Mouse (Mus musculus) megakaryocyte progenitor cell, adult 5-6 weeks (primary cell): Measurements from ENCODE around the gene Idi2. TPM values are rescaled to one million over a fixed set of nuclear protein-coding genes. Genes with fewer than 3 reads are reported as not detected.
A peak's percentile ranks its signal among the peaks of the same experiment; 100 is the strongest.
"Not testable (repeated sequence)": the region's sequence is repeated elsewhere in the genome, so short reads cannot be mapped to it uniquely, and the experiment has no call there.

Experiments
- ATAC-seq: replicated peaks from 2 replicates; pipeline ENCODE4 v1.8.0; 2016; ENCODE audit warnings: mild to moderate bottlenecking, moderate TSS enrichment, inconsistent platforms; ENCODE audit not compliant: poor library complexity
- total RNA-seq, 2 experiments: library from RNA; stranded (forward) in 1 of 2; stranded (reverse) in 1 of 2; fragments of 157-497, 149-512 nt in 1 of 2; fragments of 200-1000 nt in 1 of 2; gene quantifications; 2 replicates each; pipeline versions ENCODE4 v1.2.3 to v1.2.4; 2015 to 2017

Idi2 gene
- total RNA-seq (2015) (not detected in 2 replicates), total RNA-seq (2017) (not detected in 2 replicates)

DNA sequence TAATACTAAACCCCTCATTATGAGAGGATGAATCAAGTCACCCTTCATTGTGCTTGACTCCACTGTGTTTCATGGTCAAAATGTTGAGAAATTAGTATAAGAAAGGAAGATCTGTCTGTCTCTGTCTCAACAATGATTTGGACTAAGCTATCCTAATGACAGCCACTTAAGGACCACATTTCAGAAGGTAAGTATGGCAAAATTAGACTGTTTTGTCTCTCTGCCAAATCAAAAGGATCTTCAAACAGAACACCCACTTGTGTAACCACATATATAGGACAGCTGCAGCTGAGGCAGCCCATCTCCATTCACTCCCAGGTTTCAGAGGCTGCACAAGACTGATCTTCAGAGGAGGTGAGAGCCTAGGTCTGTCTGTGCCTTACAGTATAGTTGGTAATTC lies at the start of gene Idi2:
Gene Idi2, plus strand, starts transcription at position 301 of the 400 bp plus-strand sequence.
- not testable (repeated sequence) for ATAC-seq

DNA sequence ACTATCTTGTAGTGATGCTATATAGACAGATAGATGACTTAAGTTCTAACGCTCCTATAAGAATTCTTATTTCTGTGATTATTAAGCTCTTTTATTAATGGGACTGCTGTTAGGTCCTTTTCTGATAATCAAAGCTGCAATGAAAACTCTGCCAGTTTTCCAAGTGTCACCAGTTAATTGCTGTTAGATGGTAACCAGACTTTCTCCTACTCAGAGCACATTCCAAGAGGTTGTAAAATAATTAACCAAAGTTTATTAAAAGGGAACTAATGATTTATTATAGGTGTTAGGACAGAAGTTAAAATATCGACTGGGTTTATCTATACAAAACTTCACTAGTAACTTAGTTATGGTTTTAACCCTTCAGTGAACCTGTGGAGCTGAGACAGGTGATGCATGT lies 46.7 kb upstream of the Idi2 start:
- not testable (repeated sequence) for ATAC-seq

- not testable (repeated sequence) for ATAC-seq
Measured at GRCm38 (mm10) chr13:8913890-8914289, 38.8 kb upstream of the Idi2 start.

DNA sequence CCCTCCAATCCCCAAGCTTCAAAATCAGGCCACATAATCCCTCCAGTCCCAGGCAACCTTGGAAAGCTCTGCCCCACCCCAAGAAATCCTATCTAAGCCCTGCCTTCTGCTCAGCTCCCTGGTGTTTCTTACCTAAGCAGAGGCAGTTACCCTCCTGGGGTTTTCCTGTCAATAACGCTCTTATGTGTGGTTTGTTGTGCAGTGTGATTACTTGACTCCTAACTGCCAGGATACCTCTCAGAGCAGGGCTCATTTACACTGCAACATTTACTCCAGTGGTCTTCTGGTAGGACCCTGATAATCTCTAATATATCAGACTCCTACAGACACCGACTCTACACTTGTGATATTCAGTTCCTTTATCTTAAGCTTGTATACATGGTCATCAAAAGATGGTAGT lies 19.2 kb upstream of the Idi2 start:
- peak; percentile 80 for ATAC-seq

DNA sequence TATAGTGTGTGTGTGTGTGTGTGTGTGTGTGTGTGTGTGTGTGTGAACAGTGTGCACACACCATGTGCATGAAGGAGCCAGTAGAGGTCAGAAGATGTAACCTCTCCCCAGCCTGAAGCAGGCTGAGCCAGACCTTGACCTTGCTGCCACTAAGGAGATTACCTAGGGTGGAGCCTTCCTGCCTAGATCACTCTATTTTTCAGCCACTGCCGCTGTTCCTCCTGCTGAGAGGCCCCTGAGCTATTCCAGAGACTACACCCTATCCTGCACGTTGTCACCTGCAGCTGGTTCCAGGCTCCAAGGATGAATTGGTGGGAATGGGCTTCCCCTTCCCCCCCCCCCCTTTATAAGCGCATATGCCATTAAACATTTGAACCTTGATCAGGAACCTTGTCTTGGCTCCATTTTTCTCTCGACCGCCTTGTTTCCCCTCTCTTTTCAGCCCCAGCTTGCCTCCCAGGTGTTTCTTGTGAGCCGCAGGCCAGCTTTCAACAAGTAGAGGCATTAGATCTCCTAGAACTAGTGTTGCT lies 15.0 kb upstream of the Idi2 start:
- ATAC-seq = not testable (repeated sequence)

GRCm38 (mm10) chr13:8941110-8941509 lies 11.6 kb upstream of the Idi2 start:
- ATAC-seq = not testable (repeated sequence)

DNA sequence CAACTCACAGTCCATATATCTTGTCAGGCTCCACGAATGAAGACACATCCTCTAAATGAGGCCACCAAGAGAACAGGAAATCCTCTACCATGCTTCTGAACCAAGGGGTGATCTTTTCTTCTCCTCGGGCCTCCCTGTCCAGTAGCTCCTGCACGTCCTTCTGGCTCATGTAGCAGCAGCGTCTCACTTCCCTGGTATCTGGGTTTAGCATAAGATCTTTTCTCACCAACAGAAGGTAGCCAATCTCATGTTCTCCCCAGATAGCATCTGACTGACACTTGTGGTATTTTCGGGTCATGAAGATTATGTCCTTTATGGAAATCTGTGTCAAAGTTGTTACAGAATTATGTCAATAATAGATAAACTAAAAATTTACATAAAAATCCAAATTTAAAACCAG lies 11.0 kb upstream of the Idi2 start:
- peak; percentile 27; the same call in 1 of the 2 replicates for ATAC-seq

DNA sequence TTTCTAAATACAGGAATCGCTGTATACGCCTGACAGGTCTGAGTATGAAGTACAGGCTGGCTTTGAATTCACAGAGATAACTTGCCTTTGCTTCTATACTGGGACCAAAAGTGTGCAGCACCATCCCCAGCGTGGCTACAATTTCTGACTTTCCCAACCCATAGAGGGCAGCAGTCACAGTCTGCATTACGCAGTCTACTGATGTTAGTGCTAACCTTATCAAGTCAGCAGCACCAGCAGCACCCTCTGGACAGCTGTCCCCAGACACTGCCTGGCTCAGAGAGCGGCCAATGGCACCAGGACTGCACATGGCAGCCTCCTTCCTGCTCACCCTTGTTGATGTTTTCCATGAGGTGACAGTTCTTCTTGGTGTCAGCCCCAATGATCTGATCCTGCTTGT lies 8.8 kb upstream of the Idi2 start:
- peak; percentile 88 for ATAC-seq

DNA sequence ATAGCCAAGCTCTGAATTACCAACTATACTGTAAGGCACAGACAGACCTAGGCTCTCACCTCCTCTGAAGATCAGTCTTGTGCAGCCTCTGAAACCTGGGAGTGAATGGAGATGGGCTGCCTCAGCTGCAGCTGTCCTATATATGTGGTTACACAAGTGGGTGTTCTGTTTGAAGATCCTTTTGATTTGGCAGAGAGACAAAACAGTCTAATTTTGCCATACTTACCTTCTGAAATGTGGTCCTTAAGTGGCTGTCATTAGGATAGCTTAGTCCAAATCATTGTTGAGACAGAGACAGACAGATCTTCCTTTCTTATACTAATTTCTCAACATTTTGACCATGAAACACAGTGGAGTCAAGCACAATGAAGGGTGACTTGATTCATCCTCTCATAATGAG lies 4.5 kb upstream of the Idi2 start, which contains the start of gene Gm9745:
Gene Gm9745, minus strand, starts transcription at position 101 of the 400 bp plus-strand sequence.
- ATAC-seq = not testable (repeated sequence)

- not testable (repeated sequence) for ATAC-seq
Measured at GRCm38 (mm10) chr13:8955127-8955526, 2.5 kb downstream of the Idi2 start.

GRCm38 (mm10) chr13:8956873-8957272 lies 4.2 kb downstream of the Idi2 start:
- peak; percentile 75 for ATAC-seq

- not testable (repeated sequence) for ATAC-seq
Measured at GRCm38 (mm10) chr13:8959058-8959457, 6.4 kb downstream of the Idi2 start.

DNA sequence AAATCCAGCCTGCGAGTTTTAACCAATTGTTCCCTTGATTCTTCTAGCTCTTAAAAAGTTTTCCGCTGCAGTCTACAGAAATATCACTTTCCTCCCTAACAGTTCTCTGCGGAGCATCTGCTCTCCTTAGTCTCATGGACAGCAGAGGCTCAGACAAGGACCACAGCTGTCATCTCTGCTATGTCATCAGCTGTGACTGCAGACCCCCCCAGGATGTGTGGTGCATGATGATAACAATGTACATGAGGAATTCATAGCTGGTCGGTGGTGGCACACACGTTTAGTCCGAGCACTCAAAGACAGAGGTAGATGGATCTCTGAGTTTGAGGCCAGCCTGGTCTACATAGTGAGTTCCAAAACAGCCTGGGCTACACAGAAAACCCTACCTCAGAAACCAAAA lies 6.9 kb downstream of the Idi2 start:
- peak; percentile 60 for ATAC-seq

GRCm38 (mm10) chr13:8961128-8961888 lies 8.6 kb downstream of the Idi2 start:
- ATAC-seq = not testable (repeated sequence)

DNA sequence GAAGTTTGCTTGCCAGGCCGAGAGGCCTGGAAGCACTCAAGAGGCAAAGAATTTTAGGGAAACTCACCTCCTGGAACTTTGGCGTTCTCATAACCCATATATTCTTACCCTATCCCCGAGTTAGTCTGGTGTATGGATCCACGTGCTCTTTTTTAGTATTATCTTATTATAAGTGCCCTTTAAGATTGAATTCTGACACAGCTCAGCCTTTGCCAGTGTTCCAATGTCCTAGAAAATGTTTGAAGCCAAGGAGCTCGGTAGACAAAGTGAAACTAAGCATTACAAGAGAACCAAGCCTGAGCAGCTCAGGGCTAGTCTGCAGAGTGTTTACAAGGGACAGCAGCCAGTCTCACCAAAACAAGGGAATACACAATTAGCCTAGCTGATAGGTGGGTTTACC lies 9.6 kb downstream of the Idi2 start:
- ATAC-seq = not testable (repeated sequence)

DNA sequence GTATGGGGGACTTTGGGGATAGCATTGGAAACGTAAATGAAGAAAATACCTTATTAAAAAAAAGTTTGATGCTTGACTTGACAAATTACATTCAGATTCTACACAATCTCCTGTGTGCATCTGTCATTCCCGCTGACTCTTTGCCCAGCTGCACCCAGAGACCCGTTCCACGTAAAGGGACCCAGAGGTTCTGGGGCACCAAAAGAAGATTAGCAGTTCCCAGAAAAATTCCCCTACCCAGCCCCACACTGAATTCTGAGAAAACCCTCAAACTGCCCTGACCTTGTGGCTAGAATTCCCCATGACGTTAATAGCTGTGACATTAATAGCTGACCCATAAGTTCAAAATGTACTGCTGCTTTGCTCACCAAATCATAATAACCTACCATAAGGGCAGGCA lies 12.6 kb downstream of the Idi2 start:
- ATAC-seq = no peak

- peak; percentile 78 for ATAC-seq
Measured at GRCm38 (mm10) chr13:8967742-8968141, 15.1 kb downstream of the Idi2 start.

GRCm38 (mm10) chr13:8972369-8972768 lies 19.7 kb downstream of the Idi2 start:
- ATAC-seq = no peak

DNA sequence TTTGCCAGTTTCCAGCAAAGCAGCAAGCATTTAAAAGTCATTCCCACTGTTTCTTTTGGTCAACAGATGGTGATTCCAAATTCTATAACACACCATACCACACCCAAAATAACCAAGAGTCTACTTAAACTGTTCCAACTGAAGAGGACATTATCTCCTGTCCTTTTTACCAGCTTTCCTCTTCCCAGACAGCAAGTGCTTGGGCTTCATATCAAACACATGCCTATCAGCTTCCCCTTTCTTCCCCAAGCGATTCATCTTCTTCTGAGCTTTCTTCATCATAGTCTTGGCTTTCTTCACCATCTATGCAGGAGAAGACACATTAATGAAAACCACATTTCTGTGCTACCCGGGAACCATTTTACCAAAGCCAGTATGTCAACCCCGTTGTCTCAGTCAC lies 20.3 kb downstream of the Idi2 start:
- no peak for ATAC-seq

DNA sequence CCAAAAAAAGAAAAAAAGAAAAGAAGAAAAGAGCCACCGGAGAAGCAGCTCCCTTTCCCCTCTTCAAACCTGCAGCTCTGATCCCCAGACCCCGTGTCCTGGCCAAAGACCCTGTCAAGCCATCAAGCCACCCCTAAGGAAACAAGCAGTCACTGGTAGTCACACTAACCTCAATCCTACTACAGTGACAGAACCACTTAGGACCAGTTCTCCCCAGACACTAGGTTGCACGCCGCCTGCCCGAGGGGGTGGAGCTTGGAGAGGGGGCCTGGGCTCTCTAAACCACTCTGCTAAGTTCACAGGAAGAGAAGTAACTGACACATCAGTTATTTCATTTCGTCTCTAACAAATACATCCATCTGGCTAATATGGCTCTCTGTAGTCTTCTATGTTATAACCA lies 39.6 kb downstream of the Idi2 start:
- ATAC-seq = no peak

GRCm38 (mm10) chr13:8995159-8995989 lies 42.7 kb downstream of the Idi2 start:
- peak; percentile 38 for ATAC-seq
